Mouse (Mus musculus): ENCODE measurements at regions not wholly inside any gene's neighbourhood (a gene's known extent, or its start where the extent isn't known, plus 50 kb on each side); places are given as distances from the start of the nearest gene placed in this dataset.

DNA sequence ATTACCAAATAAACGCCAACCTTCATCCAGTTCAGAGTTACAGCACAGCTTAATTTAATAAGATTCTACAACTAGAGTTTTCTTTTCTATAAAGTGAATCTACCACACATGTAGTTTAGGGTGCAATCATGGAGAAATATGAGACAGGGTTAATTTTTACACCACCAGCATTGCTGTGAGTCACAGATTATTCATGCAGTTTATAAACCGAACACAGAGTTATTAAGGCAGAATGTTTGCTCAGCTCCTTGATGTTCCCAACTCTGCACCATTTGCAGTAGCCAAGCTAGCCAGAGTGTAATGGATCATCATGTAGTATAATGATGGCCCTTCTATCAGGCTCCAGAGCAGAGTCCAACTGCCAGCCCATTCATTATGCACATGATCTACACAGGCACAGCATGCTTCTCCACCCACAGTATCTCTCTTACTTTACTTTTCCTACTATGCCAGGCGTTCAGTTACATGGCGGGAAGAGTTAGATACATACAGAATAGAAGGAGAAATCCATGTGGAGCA lies 281.4 kb upstream of the Gm9747 start:
- Histone ChIP-seq H3K4me2 (no peak overlapping the region), H3K27me3 (no peaks in the 10 kb centered on the region), H3K4me1 (peaks cover 7% of the 10 kb centered on the region), H3K27ac (no peak overlapping the region), H3K4me3 (no peak overlapping the region), H3K9ac (no peak overlapping the region), H3K36me3 (no peaks in the 10 kb centered on the region), H3K9me3 (no peaks in the 10 kb centered on the region)
- 80% methylated on average over 4 of the region's 4 CpGs for WGBS
- ATAC-seq (ENCODE audit: insufficient number of reproducible peaks, insufficient read depth, low FRiP score, low TSS enrichment, low read depth): no peak

DNA sequence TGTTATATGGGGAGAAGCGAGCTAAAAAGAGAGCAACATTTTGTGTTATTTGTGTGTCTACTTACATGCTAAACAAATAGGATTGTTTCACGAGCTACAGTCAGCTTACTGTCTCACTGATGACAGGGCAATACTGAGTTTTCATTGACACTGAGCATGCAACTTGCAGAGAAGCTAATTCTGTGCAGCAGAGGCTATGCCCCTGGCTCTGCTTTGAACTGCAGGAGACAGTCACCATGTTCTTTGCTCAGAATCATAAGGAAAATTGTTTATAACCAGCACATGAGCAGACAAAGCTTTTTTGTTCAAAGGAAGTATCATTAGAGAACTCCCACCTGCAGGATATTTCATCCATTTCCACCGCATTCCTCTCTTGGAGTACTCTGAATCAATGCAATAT lies 280.8 kb upstream of the Gm9747 start:
- Histone ChIP-seq H3K4me3 (no peak overlapping the region), H3K4me1 (peaks cover 7% of the 10 kb centered on the region), H3K36me3 (no peaks in the 10 kb centered on the region), H3K27me3 (no peaks in the 10 kb centered on the region), H3K9ac (no peak overlapping the region), H3K4me2 (no peak overlapping the region), H3K9me3 (no peaks in the 10 kb centered on the region), H3K27ac (no peak overlapping the region)
- WGBS: 55% methylated on average over 3 of the region's 3 CpGs
- no peak for ATAC-seq (ENCODE audit: insufficient number of reproducible peaks, insufficient read depth, low FRiP score, low TSS enrichment, low read depth)

DNA sequence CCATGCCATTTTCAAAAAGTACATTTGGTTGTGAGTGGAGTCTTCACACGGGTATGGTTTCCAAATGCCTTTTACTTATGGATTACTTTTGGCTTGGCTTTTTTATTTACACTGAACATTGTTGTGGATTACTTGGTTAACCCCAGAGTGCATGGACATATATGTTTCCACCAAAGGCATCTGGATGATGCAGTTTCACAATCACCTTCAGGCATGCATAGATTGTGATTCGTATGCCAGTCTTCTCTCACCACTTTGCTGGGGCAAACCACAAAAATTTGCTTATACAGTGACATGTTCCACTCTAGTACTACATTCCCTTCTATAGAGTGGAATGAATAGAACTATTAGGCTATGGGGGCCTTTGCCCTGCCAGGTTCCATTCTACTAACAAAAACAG lies 278.4 kb upstream of the Gm9747 start:
- no peak overlapping the region for H3K4me3 ChIP-seq
- WGBS: 36% methylated on average over 2 of the region's 2 CpGs

DNA sequence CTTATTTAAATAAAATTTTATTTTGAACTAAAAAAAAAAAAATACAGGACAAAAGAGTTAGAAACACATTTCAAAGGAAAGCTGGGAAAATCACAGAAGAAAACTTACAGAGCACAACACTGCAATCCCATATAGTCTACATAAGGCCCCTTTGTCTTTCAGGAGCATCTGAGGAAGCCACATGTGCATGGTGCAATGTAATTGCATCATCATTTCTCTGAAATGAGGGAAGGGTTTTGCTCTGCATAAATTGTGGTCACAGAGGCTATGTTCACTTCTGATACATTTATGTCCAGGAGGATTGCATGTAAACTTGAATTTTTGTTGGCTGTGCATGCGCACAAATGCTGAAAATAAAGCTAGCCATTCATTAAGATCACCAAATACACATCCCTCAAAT lies 265.9 kb upstream of the Gm9747 start:
- Histone ChIP-seq H3K9me3 (no peaks in the 10 kb centered on the region), H3K27ac (no peak overlapping the region), H3K4me1 (no peaks in the 10 kb centered on the region), H3K4me2 (no peak overlapping the region), H3K36me3 (no peaks in the 10 kb centered on the region), H3K4me3 (no peak overlapping the region), H3K27me3 (no peaks in the 10 kb centered on the region), H3K9ac (no peak overlapping the region)
- no peak for ATAC-seq (ENCODE audit: insufficient number of reproducible peaks, insufficient read depth, low FRiP score, low TSS enrichment, low read depth)
- 88% methylated on average over 1 of the region's 1 CpGs for WGBS

More for the DNA sequence above, 278.4 kb upstream of the Gm9747 start:
- no peak for ATAC-seq (ENCODE audit: insufficient number of reproducible peaks, insufficient read depth, low FRiP score, low TSS enrichment, low read depth)
- H3K4me2 ChIP-seq: no peak overlapping the region
- H3K27me3 ChIP-seq: no peaks in the 10 kb centered on the region
- peaks cover 7% of the 10 kb centered on the region for H3K4me1 ChIP-seq
- H3K36me3 ChIP-seq: no peaks in the 10 kb centered on the region
- no peak overlapping the region for H3K27ac ChIP-seq
- H3K9ac ChIP-seq: no peak overlapping the region
- H3K9me3 ChIP-seq: no peaks in the 10 kb centered on the region

- no peaks in the 10 kb centered on the region for H3K27me3 ChIP-seq
- H3K9ac ChIP-seq: no peak overlapping the region
- no peaks in the 10 kb centered on the region for H3K36me3 ChIP-seq
- WGBS: 94% methylated on average over 1 of the region's 1 CpGs
- H3K9me3 ChIP-seq: no peaks in the 10 kb centered on the region
- no peak overlapping the region for H3K4me3 ChIP-seq
- H3K4me2 ChIP-seq: no peak overlapping the region
- no peak for ATAC-seq (ENCODE audit: insufficient number of reproducible peaks, insufficient read depth, low FRiP score, low TSS enrichment, low read depth)
- H3K4me1 ChIP-seq: no peaks in the 10 kb centered on the region
- H3K27ac ChIP-seq: no peak overlapping the region
These were observed 265.1 kb upstream of the Gm9747 start for GRCm38 (mm10) chr1:81967746-81968295.

DNA sequence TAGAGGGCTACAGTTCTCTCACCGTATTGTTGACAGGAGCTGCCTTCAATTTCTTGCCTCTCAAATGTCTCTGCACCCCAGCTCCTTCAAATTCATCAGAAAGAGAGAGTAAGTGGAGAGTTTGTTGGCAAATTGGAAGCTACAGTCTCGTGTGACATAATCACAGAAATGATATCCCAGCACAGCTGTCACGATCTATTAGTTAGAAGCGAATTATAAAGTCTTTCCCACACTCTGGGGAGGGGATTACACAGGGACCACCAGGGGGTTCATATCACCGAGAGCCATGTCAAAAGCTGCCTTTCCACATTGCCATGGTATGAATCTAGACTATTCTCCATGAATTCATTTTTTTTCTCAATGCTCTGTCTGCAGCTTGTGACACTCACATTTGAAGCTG lies 260.3 kb upstream of the Gm9747 start:
- Histone ChIP-seq H3K27me3 (no peaks in the 10 kb centered on the region), H3K9ac (no peak overlapping the region), H3K4me3 (no peak overlapping the region), H3K9me3 (no peaks in the 10 kb centered on the region), H3K4me2 (no peak overlapping the region), H3K27ac (no peak overlapping the region), H3K36me3 (no peaks in the 10 kb centered on the region), H3K4me1 (no peaks in the 10 kb centered on the region)
- no peak for ATAC-seq (ENCODE audit: insufficient number of reproducible peaks, insufficient read depth, low FRiP score, low TSS enrichment, low read depth)
- 61% methylated on average over 5 of the region's 5 CpGs for WGBS

GRCm38 (mm10) chr1:81973481-81973880 lies 259.4 kb upstream of the Gm9747 start:
- Histone ChIP-seq H3K9me3 (no peaks in the 10 kb centered on the region), H3K36me3 (no peaks in the 10 kb centered on the region), H3K4me3 (no peak overlapping the region), H3K9ac (no peak overlapping the region), H3K4me1 (no peaks in the 10 kb centered on the region), H3K27me3 (no peaks in the 10 kb centered on the region), H3K4me2 (no peak overlapping the region), H3K27ac (no peak overlapping the region)
- no peak for ATAC-seq (ENCODE audit: insufficient number of reproducible peaks, insufficient read depth, low FRiP score, low TSS enrichment, low read depth)
- WGBS: 92% methylated on average over 4 of the region's 4 CpGs

GRCm38 (mm10) chr1:82007943-82008342 lies 225.0 kb upstream of the Gm9747 start:
- Histone ChIP-seq H3K27me3 (no peaks in the 10 kb centered on the region), H3K4me3 (no peak overlapping the region), H3K27ac (no peak overlapping the region), H3K4me2 (no peak overlapping the region), H3K9me3 (no peaks in the 10 kb centered on the region), H3K36me3 (no peaks in the 10 kb centered on the region), H3K9ac (no peak overlapping the region), H3K4me1 (0 out of 2 replicates have a peak, but pooled peaks cover 4% of the 10 kb centered on the region)
- ATAC-seq (ENCODE audit: insufficient number of reproducible peaks, insufficient read depth, low FRiP score, low TSS enrichment, low read depth): no peak
- WGBS: 66% methylated on average over 5 of the region's 5 CpGs

DNA sequence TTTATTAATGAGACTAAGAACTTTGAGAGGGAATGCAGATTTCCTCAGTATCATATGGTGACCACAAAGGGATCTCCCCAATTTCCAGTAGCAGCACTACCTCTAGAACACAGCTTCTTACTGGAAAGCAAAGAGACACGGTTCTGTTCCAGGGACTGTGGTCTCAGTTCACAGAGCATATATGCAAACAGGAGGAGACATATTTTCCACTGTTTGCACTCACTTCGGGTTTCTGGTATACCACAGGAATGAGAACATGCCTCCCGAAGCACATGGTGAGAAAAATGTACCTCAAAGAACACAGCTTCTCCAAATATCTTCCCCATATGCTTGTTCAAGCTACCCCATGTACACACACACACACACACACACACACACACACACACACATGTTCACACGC lies 224.1 kb upstream of the Gm9747 start:
- H3K9ac ChIP-seq: no peak overlapping the region
- 0 out of 2 replicates have a peak, but pooled peaks cover 4% of the 10 kb centered on the region for H3K4me1 ChIP-seq
- peak overlapping the region; percentile 51; the same call in 1 of the 2 replicates for H3K27ac ChIP-seq
- H3K4me2 ChIP-seq: no peak overlapping the region
- no peaks in the 10 kb centered on the region for H3K27me3 ChIP-seq
- no peak overlapping the region for H3K4me3 ChIP-seq
- no peak for ATAC-seq (ENCODE audit: insufficient number of reproducible peaks, insufficient read depth, low FRiP score, low TSS enrichment, low read depth)
- no peaks in the 10 kb centered on the region for H3K36me3 ChIP-seq
- 55% methylated on average over 4 of the region's 4 CpGs for WGBS
- H3K9me3 ChIP-seq: no peaks in the 10 kb centered on the region

- H3K27ac ChIP-seq: no peak overlapping the region
- 0 out of 2 replicates have a peak, but pooled peaks cover 4% of the 10 kb centered on the region for H3K4me1 ChIP-seq
- H3K4me3 ChIP-seq: no peak overlapping the region
- 73% methylated on average over 1 of the region's 1 CpGs for WGBS
- no peaks in the 10 kb centered on the region for H3K9me3 ChIP-seq
- ATAC-seq (ENCODE audit: insufficient number of reproducible peaks, insufficient read depth, low FRiP score, low TSS enrichment, low read depth): no peak
- no peaks in the 10 kb centered on the region for H3K27me3 ChIP-seq
- H3K36me3 ChIP-seq: no peaks in the 10 kb centered on the region
- no peak overlapping the region for H3K9ac ChIP-seq
- no peak overlapping the region for H3K4me2 ChIP-seq
These were observed 221.9 kb upstream of the Gm9747 start for GRCm38 (mm10) chr1:82010995-82011394.

- Histone ChIP-seq H3K27ac (no peak overlapping the region), H3K9ac (no peak overlapping the region), H3K9me3 (no peaks in the 10 kb centered on the region), H3K36me3 (no peaks in the 10 kb centered on the region), H3K4me1 (no peaks in the 10 kb centered on the region), H3K4me2 (no peak overlapping the region), H3K4me3 (no peak overlapping the region), H3K27me3 (no peaks in the 10 kb centered on the region)
- ATAC-seq (ENCODE audit: insufficient number of reproducible peaks, insufficient read depth, low FRiP score, low TSS enrichment, low read depth): no peak
These were observed 217.6 kb upstream of the Gm9747 start for GRCm38 (mm10) chr1:82015341-82015740.

GRCm38 (mm10) chr1:82018701-82019404 lies 214.1 kb upstream of the Gm9747 start:
- no peak overlapping the region for H3K27ac ChIP-seq

More at GRCm38 (mm10) chr1:82018701-82019404, 214.1 kb upstream of the Gm9747 start:
- Histone ChIP-seq H3K4me2 (no peak overlapping the region), H3K9me3 (no peaks in the 10 kb centered on the region), H3K9ac (no peak overlapping the region), H3K4me1 (no peaks in the 10 kb centered on the region), H3K4me3 (no peak overlapping the region), H3K36me3 (no peaks in the 10 kb centered on the region), H3K27me3 (no peaks in the 10 kb centered on the region)
- ATAC-seq (ENCODE audit: insufficient number of reproducible peaks, insufficient read depth, low FRiP score, low TSS enrichment, low read depth): no peak
- WGBS: 79% methylated on average over 7 of the region's 7 CpGs

All from embryonic facial prominence, embryonic 13.5 days (tissue).